Comparison of ENCODE assay signal across 15 mouse cellular contexts in genomic region chr14:78983104-78983503, GRCm38 (mm10).
DNase-seq lines count a peak whose midpoint lies in the region; ATAC-seq and TF ChIP-seq lines count a peak whose summit lies in the region.
"Had no signal": no experiment of that assay in that cellular context is flagged by ENCODE, and none has a peak within 500 bp of the region (broad histone marks: within the 10 kb centered on the region; RNA-seq: fewer than 3 reads in every experiment).

No protein-coding gene starts in this region.

- H3K4me1 ChIP-seq in heart, embryonic 11.5 days (ENCODE audit: control insufficient read depth, insufficient read depth, low read length): peaks cover 13% of the 10 kb centered on the region
- no peaks in the 10 kb centered on the region for H3K4me1 ChIP-seq in kidney, postnatal 0 days (replicated peaks; ENCODE audit: insufficient read depth, low read length)
- no peaks in the 10 kb centered on the region; the same call in 1 of the 2 replicates for H3K4me1 ChIP-seq in forebrain, embryonic 14.5 days (ENCODE audit: control insufficient read depth, insufficient read depth, low read length)
- H3K4me1 ChIP-seq: embryonic facial prominence, embryonic 10.5 days had no signal

- H3K4me2 ChIP-seq in heart, embryonic 11.5 days: no peak overlapping the region
- H3K4me2 ChIP-seq in kidney, postnatal 0 days (ENCODE audit: low read length): no peak overlapping the region
- H3K4me2 ChIP-seq in forebrain, embryonic 14.5 days (ENCODE audit: low read length): no peak overlapping the region
- H3K4me2 ChIP-seq: limb, embryonic 15.5 days had no signal

- no peaks in the 10 kb centered on the region for H3K27me3 ChIP-seq in heart, embryonic 11.5 days (ENCODE audit: control insufficient read depth, insufficient read depth, low read length)
- H3K27me3 ChIP-seq in kidney, postnatal 0 days (ENCODE audit: insufficient read depth, low read length): no peaks in the 10 kb centered on the region
- H3K27me3 ChIP-seq in forebrain, embryonic 14.5 days (replicated peaks; ENCODE audit: control insufficient read depth, insufficient read depth, low read length): no peaks in the 10 kb centered on the region
- H3K27me3 ChIP-seq: limb, embryonic 15.5 days had no signal

- H3K4me3 ChIP-seq in heart, embryonic 11.5 days (ENCODE audit: low read depth, low read length): no peak overlapping the region
- no peak overlapping the region for H3K4me3 ChIP-seq in kidney, postnatal 0 days (replicated peaks; ENCODE audit: low read depth, low read length)
- H3K4me3 ChIP-seq in forebrain, embryonic 14.5 days (ENCODE audit: low read depth, low read length): no peak overlapping the region
- H3K4me3 ChIP-seq: embryonic facial prominence, embryonic 10.5 days; limb, embryonic 15.5 days had no signal

- intact Hi-C loops in heart, postnatal 36 days (cut with DNase I): no loop called here

- H3K36me3 ChIP-seq in heart, embryonic 11.5 days (ENCODE audit: control insufficient read depth, insufficient read depth, low read length): no peaks in the 10 kb centered on the region
- H3K36me3 ChIP-seq in kidney, postnatal 0 days (ENCODE audit: insufficient read depth, low read length): no peaks in the 10 kb centered on the region
- no peaks in the 10 kb centered on the region for H3K36me3 ChIP-seq in forebrain, embryonic 14.5 days (ENCODE audit: control insufficient read depth, insufficient read depth, low read length)
- H3K36me3 ChIP-seq: embryonic facial prominence, embryonic 10.5 days; limb, embryonic 15.5 days had no signal

- DNase-seq in heart, postnatal 36 days: no peak
- peak; percentile 67 for DNase-seq in kidney, postnatal 0 days (ENCODE audit: low spot score)
- no peak for DNase-seq in kidney, adult 18-20 months
- DNase-seq in urinary bladder, postnatal 14 days (ENCODE audit: low spot score): peak; percentile 16
- no peak for DNase-seq in urinary bladder, postnatal 36 days (ENCODE audit: low spot score in 2 of 2)
- DNase-seq in forebrain, embryonic 14.5 days (ENCODE audit: low spot score): no peak
- no peak for DNase-seq in cerebellum, postnatal 36 days
- DNase-seq: cerebellum, adult 8-10 months; gastrocnemius, postnatal 14 days; lung, adult 2 months; right cerebral cortex, postnatal 14 days had no signal

- 53% methylated on average over 2 of the region's 2 CpGs for WGBS in heart, embryonic 11.5 days (ENCODE audit: insufficient replicate concordance)
- WGBS in kidney, postnatal 0 days: 48% methylated on average over 2 of the region's 2 CpGs
- WGBS in forebrain, embryonic 14.5 days: 69% methylated on average over 2 of the region's 2 CpGs

- ATAC-seq in heart, embryonic 11.5 days (replicated peaks; ENCODE audit: insufficient number of reproducible peaks, low FRiP score, low TSS enrichment): no peak
- no peak for ATAC-seq in kidney, postnatal 0 days (replicated peaks; ENCODE audit: low FRiP score, low read depth)
- no peak for ATAC-seq in forebrain, embryonic 14.5 days

- no peak overlapping the region for H3K9ac ChIP-seq in heart, embryonic 11.5 days (ENCODE audit: low read depth, low read length)
- no peak overlapping the region for H3K9ac ChIP-seq in kidney, postnatal 0 days (ENCODE audit: low read depth, low read length)
- H3K9ac ChIP-seq in forebrain, embryonic 14.5 days (ENCODE audit: low read length): no peak overlapping the region
- H3K9ac ChIP-seq: limb, embryonic 15.5 days had no signal

- no peak for TF ChIP-seq CTCF in kidney, postnatal 0 days (IDR thresholded peaks at IDR 0.05; ENCODE audit: low read depth)

- no peaks in the 10 kb centered on the region for H3K9me3 ChIP-seq in heart, embryonic 11.5 days (replicated peaks; ENCODE audit: control insufficient read depth, low read length)
- no peaks in the 10 kb centered on the region for H3K9me3 ChIP-seq in kidney, postnatal 0 days (replicated peaks; ENCODE audit: low read length)
- no peaks in the 10 kb centered on the region for H3K9me3 ChIP-seq in forebrain, embryonic 14.5 days (replicated peaks; ENCODE audit: control insufficient read depth, low read length)
- H3K9me3 ChIP-seq: embryonic facial prominence, embryonic 10.5 days; G1E; limb, embryonic 15.5 days had no signal

- H3K27ac ChIP-seq in heart, embryonic 11.5 days (ENCODE audit: low read depth, low read length): 0 out of 2 replicates have a peak overlapping the region, but pooled peaks have one; percentile 10
- no peak overlapping the region for H3K27ac ChIP-seq in kidney, postnatal 0 days
- H3K27ac ChIP-seq in forebrain, embryonic 14.5 days (ENCODE audit: low read depth, low read length): no peak overlapping the region
- H3K27ac ChIP-seq: embryonic facial prominence, embryonic 10.5 days; limb, embryonic 15.5 days had no signal

Comparison
In these comparisons a context has a peak if more than half of its experiments do, and no peak if none do; other contexts are left out.
1. DNase-seq: peak in kidney, postnatal 0 days (single experiment) and urinary bladder, postnatal 14 days (single experiment); none in heart, postnatal 36 days (0 of 2), kidney, adult 18-20 months (single experiment), urinary bladder, postnatal 36 days (0 of 2), forebrain, embryonic 14.5 days (single experiment) and cerebellum, postnatal 36 days (0 of 2).